Mouse (Mus musculus): ENCODE results near the gene Zscan20. TPM values are rescaled to one million over a fixed set of nuclear protein-coding genes. Genes with fewer than 3 reads are reported as not detected.
"Not testable (repeated sequence)": the region's sequence is repeated elsewhere in the genome, so short reads cannot be mapped to it uniquely, and the experiment has no call there.

Zscan20 gene
- polyA plus RNA-seq, 1 experiment from 2014 or later, result 4.0 TPM

DNA sequence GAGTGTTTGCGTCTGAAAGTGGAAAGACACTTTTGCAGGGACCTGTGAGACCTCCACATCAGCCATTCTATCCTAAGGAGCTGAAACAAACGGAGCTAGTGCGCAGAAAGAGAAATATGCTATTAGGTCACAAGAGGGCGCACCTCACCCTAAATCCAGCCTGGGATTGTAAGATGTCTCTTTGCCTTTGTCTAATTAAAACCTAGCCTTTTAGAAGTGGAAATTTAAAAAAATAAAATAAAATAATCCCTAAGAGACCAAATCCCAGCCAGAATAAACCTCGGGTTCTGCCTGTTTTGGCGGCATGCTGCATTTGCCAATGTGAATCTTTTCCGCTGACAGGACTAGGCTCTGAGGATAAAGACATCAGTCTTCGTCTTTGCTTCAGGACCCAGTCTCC is 3.4 kb upstream of the Zscan20 start:
- Histone ChIP-seq H3K27ac (ENCODE audit: low read depth) (no peak overlapping the region), H3K9ac (no peak overlapping the region), H3K36me3 (ENCODE audit: insufficient read depth) (no peaks in the 10 kb centered on the region), H3K27me3 (ENCODE audit: insufficient read depth, low read length) (peaks cover 4% of the 10 kb centered on the region; the same call in 1 of the 2 replicates), H3K9me3 (ENCODE audit: low read depth, low read length) (no peaks in the 10 kb centered on the region), H3K4me2 (no peak overlapping the region), H3K4me1 (ENCODE audit: insufficient read depth) (peaks cover 10% of the 10 kb centered on the region), H3K4me3 (ENCODE audit: low read depth, low read length) (no peak overlapping the region)
- peak; percentile 85 for TF ChIP-seq CTCF (IDR thresholded peaks at IDR 0.05; ENCODE audit: low read depth)
- ATAC-seq (ENCODE audit: insufficient read depth) (no peak), DNase-seq (peak; percentile 94)
- 16% methylated on average over 8 of the region's 8 CpGs for WGBS

DNA sequence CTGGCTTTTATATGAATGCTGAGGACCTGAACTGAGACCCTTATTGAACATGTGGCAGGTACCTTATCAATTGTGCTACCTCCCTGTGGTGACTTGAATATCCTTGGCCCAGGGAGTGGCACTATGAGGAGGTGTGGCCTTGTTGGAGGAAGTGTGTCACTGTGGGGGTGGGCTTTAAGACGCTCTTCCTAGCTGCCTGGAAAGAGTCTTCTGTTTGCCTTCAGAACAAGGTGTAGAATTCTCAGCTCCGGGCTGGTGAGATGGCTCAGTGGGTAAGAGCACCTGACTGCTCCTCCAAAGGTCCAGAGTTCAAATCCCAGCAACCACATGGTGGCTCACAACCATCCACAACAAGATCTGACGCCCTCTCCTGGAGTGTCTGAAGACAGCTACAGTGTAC is 1.8 kb upstream of the Zscan20 start:
- not testable (repeated sequence) for ATAC-seq (ENCODE audit: insufficient read depth); H3K4me1 ChIP-seq (ENCODE audit: insufficient read depth); H3K27me3 ChIP-seq (ENCODE audit: insufficient read depth, low read length); DNase-seq; H3K9me3 ChIP-seq (ENCODE audit: low read depth, low read length); H3K4me2 ChIP-seq; H3K27ac ChIP-seq (ENCODE audit: low read depth); H3K4me3 ChIP-seq (ENCODE audit: low read depth, low read length); H3K36me3 ChIP-seq (ENCODE audit: insufficient read depth); H3K9ac ChIP-seq
- 77% methylated on average over 3 of the region's 3 CpGs for WGBS

DNA sequence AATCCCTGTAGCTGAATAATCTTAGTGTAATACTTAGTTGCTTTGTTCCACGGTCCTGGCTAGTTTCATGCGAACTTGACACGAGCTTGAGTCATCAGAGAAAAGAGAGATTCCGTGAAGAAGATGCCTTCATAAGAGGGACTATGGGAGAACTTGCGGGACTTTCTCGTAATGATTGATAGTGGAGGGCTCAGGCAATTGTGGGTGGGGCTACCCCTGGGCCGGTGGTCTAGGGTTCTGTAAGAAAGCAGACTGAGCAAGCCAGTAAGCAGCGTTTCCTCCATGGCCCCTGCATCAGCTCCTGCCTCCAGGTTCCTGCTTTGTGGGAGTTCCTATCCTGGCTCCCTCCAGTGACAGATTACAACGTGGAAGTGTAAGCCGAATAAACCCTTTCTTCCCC is 808 bp upstream of the Zscan20 start:
- Histone ChIP-seq H3K27ac (ENCODE audit: low read depth) (no peak overlapping the region), H3K27me3 (ENCODE audit: insufficient read depth, low read length) (no peaks in the 10 kb centered on the region), H3K4me2 (peak overlapping the region; percentile 72), H3K4me3 (ENCODE audit: low read depth, low read length) (no peak overlapping the region), H3K4me1 (ENCODE audit: insufficient read depth) (peaks cover 4% of the 10 kb centered on the region; the same call in 1 of the 2 replicates), H3K9ac (no peak overlapping the region), H3K9me3 (ENCODE audit: low read depth, low read length) (no peaks in the 10 kb centered on the region), H3K36me3 (ENCODE audit: insufficient read depth) (no peaks in the 10 kb centered on the region)
- DNase-seq (no peak), ATAC-seq (ENCODE audit: insufficient read depth) (no peak)
- TF ChIP-seq CTCF (IDR thresholded peaks at IDR 0.05; ENCODE audit: low read depth), result no peak
- 16% methylated on average over 10 of the region's 10 CpGs for WGBS

DNA sequence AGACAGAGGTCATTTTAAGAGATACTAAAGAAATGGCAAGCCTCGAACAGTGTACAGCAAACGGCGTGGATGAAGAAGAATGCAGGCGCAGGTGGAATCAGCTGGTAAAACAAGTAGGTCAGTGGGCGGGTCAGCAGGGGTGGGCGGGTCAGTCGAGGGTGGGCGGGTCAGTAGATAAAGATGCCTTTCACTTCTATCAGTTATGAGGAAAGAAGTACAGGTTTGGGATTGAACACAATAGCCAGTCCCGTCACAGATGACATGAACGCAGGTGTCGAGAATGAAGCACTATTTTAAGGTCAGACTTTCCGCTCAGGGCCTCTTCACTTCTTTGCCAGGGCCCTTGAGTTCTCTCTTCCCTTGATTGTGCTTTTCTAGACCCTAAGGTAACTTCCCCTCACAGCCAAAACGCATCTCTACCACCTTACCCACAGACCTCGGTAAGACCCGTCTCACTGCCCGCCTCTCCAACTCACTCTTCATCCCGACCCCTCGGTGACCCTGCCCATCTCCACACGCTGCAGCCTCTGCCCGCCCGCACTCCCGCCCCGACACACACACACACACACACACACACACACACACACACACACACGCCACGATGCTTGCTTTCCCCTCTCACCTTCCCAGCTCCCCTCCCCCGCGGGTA is 498 bp downstream of the Zscan20 start:
- peaks cover 4% of the 10 kb centered on the region; the same call in 1 of the 2 replicates for H3K4me1 ChIP-seq (ENCODE audit: insufficient read depth)
- no peaks in the 10 kb centered on the region for H3K27me3 ChIP-seq (ENCODE audit: insufficient read depth, low read length)
- WGBS, result 5% methylated on average over 27 of the region's 27 CpGs
- H3K9ac ChIP-seq, result peak overlapping the region; percentile 56
- peak overlapping the region; percentile 72 for H3K4me2 ChIP-seq
- peaks cover 2% of the 10 kb centered on the region for H3K36me3 ChIP-seq (ENCODE audit: insufficient read depth)
- no peaks in the 10 kb centered on the region for H3K9me3 ChIP-seq (ENCODE audit: low read depth, low read length)
- ATAC-seq (ENCODE audit: insufficient read depth) (peak; percentile 50), DNase-seq (no peak)
- H3K4me3 ChIP-seq (ENCODE audit: low read depth, low read length), result peak overlapping the region; percentile 54
- TF ChIP-seq CTCF (IDR thresholded peaks at IDR 0.05; ENCODE audit: low read depth), result no peak
- no peak overlapping the region for H3K27ac ChIP-seq (ENCODE audit: low read depth)

DNA sequence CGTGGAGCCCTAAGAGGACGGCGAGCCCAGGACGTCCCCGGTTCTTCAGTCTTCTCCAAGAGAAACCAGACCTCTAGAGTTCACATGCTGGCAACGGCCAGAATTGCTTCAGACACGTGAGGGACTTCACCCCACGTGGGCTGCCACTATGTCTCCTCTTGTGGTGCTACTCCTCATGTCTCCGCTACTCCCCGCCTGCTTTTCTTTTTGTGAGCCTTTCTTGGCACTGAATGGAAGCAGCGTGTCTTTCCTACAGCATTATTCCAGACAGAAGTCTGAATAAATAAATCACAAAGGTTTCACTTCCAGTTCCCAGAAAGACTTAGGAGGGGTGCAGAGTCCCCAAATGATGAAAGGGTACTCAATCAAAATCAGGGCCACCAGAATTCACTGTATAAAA is 2.2 kb downstream of the Zscan20 start:
- H3K9ac ChIP-seq, result no peak overlapping the region
- no peak overlapping the region for H3K4me2 ChIP-seq
- H3K4me1 ChIP-seq (ENCODE audit: insufficient read depth), result peaks cover 4% of the 10 kb centered on the region; the same call in 1 of the 2 replicates
- H3K27me3 ChIP-seq (ENCODE audit: insufficient read depth, low read length), result no peaks in the 10 kb centered on the region
- no peak for ATAC-seq (ENCODE audit: insufficient read depth)
- H3K9me3 ChIP-seq (ENCODE audit: low read depth, low read length), result no peaks in the 10 kb centered on the region
- TF ChIP-seq CTCF (IDR thresholded peaks at IDR 0.05; ENCODE audit: low read depth), result no peak
- peaks cover 20% of the 10 kb centered on the region for H3K36me3 ChIP-seq (ENCODE audit: insufficient read depth)
- no peak overlapping the region for H3K4me3 ChIP-seq (ENCODE audit: low read depth, low read length)
- DNase-seq, result no peak
- 75% methylated on average over 11 of the region's 11 CpGs for WGBS
- no peak overlapping the region for H3K27ac ChIP-seq (ENCODE audit: low read depth)

DNA sequence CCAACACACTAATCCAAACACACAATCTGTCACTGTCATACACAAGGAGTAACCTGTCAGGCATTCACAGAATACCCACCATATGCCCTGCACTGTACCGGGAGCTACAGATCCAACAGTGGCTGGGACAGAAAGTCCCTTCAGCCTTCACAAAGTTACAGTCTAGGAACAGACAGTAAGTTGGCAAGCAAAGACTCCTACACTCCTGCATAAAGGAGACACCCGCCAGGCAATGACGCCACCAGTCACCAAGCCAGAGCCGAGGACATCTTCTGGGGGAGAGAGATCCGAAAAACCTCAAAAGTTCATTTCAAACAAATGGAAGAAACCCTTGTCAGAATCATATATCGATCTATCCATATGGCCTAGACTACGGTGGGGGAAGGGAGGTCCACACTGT is 3.3 kb downstream of the Zscan20 start:
- Histone ChIP-seq H3K36me3 (ENCODE audit: insufficient read depth) (peaks cover 22% of the 10 kb centered on the region), H3K4me1 (ENCODE audit: insufficient read depth) (peaks cover 4% of the 10 kb centered on the region; the same call in 1 of the 2 replicates), H3K9ac (no peak overlapping the region), H3K9me3 (ENCODE audit: low read depth, low read length) (no peaks in the 10 kb centered on the region), H3K27ac (ENCODE audit: low read depth) (no peak overlapping the region), H3K4me2 (no peak overlapping the region), H3K27me3 (ENCODE audit: insufficient read depth, low read length) (no peaks in the 10 kb centered on the region), H3K4me3 (ENCODE audit: low read depth, low read length) (no peak overlapping the region)
- no peak for DNase-seq
- WGBS, result 92% methylated on average over 7 of the region's 7 CpGs
- no peak for TF ChIP-seq CTCF (IDR thresholded peaks at IDR 0.05; ENCODE audit: low read depth)
- ATAC-seq (ENCODE audit: insufficient read depth), result no peak

DNA sequence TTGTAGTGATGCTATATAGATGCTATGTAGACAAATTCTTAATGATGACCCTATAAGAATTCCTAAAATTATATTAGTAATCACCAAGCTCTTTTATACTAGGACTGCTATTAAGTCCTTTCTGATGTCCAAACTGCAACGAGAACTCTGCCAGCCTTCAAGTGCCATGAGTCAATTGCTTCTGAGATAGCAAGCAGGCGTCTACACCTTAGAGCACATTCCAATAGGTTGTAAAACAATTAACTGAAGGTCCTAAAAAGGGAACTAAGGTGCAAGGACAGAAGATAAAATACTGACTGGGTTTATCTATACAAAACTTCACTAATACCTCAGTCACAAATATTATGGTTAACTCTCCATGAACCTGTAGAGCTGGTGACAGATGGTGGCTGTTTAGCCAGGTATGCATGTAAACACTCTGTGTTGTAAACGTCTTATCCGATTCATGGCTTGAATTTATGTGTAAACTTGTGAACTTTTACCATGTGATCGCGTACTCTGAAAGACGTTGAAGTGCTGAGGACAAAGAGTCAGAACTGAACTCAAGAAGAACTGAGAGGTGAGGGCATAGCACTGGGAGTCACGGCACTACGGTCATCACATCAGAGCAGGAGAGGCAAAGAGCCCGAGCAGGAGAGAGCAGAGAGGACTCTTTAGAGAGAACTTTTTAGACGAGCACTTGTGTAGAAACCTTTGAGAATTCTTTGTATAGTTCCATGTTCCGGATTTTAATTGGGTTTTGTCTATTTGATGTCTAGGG is 11.9 kb downstream of the Zscan20 start:
- DNase-seq (no peak), ATAC-seq (ENCODE audit: insufficient read depth) (no peak)
- H3K4me2 ChIP-seq, result no peak overlapping the region
- no peaks in the 10 kb centered on the region for H3K4me1 ChIP-seq (ENCODE audit: insufficient read depth)
- H3K27ac ChIP-seq (ENCODE audit: low read depth), result no peak overlapping the region
- H3K36me3 ChIP-seq (ENCODE audit: insufficient read depth), result peaks cover 9% of the 10 kb centered on the region
- H3K9ac ChIP-seq, result no peak overlapping the region
- 72% methylated on average over 12 of the region's 12 CpGs for WGBS
- H3K9me3 ChIP-seq (ENCODE audit: low read depth, low read length), result no peaks in the 10 kb centered on the region
- no peaks in the 10 kb centered on the region for H3K27me3 ChIP-seq (ENCODE audit: insufficient read depth, low read length)
- no peak overlapping the region for H3K4me3 ChIP-seq (ENCODE audit: low read depth, low read length)
- TF ChIP-seq CTCF (IDR thresholded peaks at IDR 0.05; ENCODE audit: low read depth), result no peak
